8 mouse cellular contexts compared by ENCODE assay signal in the genomic region with DNA sequence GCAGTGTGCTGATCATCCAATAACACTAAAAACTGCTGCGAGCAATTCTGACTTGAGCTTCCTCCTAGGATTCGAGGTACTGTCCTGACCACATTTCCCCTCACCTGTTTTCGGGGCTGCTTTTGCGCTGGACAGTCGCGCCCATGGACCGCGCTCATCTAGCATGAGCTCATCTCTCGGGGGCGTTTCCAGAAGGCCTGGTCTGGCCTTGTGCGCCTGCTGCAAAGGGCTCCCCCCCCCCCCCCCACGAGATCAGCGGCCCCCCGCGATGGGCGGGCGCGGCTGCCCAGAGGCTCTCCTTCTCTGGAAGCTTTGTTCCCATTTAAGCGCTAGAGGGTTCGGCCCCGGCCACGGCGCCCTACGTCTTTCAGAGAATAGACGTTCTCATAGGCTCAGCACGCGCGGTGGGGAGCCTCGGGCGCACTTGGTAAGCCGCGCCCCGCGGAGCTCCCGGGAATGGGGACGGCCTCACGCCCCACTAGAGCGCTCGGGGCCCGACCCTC. TPM values are rescaled to one million over a fixed set of nuclear protein-coding genes. Genes with fewer than 3 reads are reported as not detected.
A peak's percentile ranks its signal among the peaks of the same experiment; 100 is the strongest.
DNase-seq lines count a peak whose midpoint lies in the region; ATAC-seq lines count a peak whose summit lies in the region.

No protein-coding gene starts in this region.

- no peak for DNase-seq in cerebellum, postnatal 4 days (ENCODE audit: low spot score in 2 of 2)
- DNase-seq in lung, postnatal 25 days (ENCODE audit: low spot score) = no peak
- no peak for DNase-seq in adrenal gland, postnatal 4 days (ENCODE audit: low spot score in 2 of 2)
- DNase-seq in gastrocnemius, postnatal 25 days = no peak

- WGBS in lung, embryonic 16.5 days = 0% methylated on average over 36 of the region's 40 CpGs
- WGBS in forebrain, embryonic 15.5 days = 2% methylated on average over 40 of the region's 40 CpGs

- peak overlapping the region; percentile 96 for H3K4me3 ChIP-seq in lung, embryonic 16.5 days (ENCODE audit: low read length)
- peak overlapping the region; percentile 72 for H3K4me3 ChIP-seq in forebrain, embryonic 15.5 days

- peaks cover 12% of the 10 kb centered on the region for H3K4me1 ChIP-seq in lung, embryonic 16.5 days (replicated peaks; ENCODE audit: control insufficient read depth, insufficient read depth, low read length)
- H3K4me1 ChIP-seq in forebrain, embryonic 15.5 days = peaks cover 17% of the 10 kb centered on the region

- ATAC-seq in cerebellum, adult (ENCODE audit: insufficient number of reproducible peaks, low FRiP score, low TSS enrichment) = peak; percentile 31
- ATAC-seq in lung, embryonic 16.5 days (ENCODE audit: low read depth) = peak; percentile 32
- ATAC-seq in forebrain, embryonic 15.5 days (replicated peaks) = no peak
- ATAC-seq in megakaryocyte progenitor cell, adult 5-6 weeks (replicated peaks; ENCODE audit: poor library complexity) = peak; percentile 4

- H3K27ac ChIP-seq in lung, embryonic 16.5 days (ENCODE audit: low read length) = peak overlapping the region; percentile 100
- H3K27ac ChIP-seq in forebrain, embryonic 15.5 days (replicated peaks) = peak overlapping the region; percentile 99

- peak overlapping the region; percentile 88 for H3K4me2 ChIP-seq in lung, embryonic 16.5 days (ENCODE audit: low read depth, low read length)
- peak overlapping the region; percentile 68 for H3K4me2 ChIP-seq in forebrain, embryonic 15.5 days (replicated peaks)

- no peaks in the 10 kb centered on the region for H3K36me3 ChIP-seq in lung, embryonic 16.5 days (ENCODE audit: control insufficient read depth, insufficient read depth, low read length)
- H3K36me3 ChIP-seq in forebrain, embryonic 15.5 days = no peaks in the 10 kb centered on the region

- no peaks in the 10 kb centered on the region for H3K9me3 ChIP-seq in lung, embryonic 16.5 days (ENCODE audit: control insufficient read depth, low read length)
- H3K9me3 ChIP-seq in forebrain, embryonic 15.5 days = no peaks in the 10 kb centered on the region

- peak overlapping the region; percentile 96 for H3K9ac ChIP-seq in lung, embryonic 16.5 days (ENCODE audit: low read length)
- peak overlapping the region; percentile 78 for H3K9ac ChIP-seq in forebrain, embryonic 15.5 days (replicated peaks)

- no peaks in the 10 kb centered on the region for H3K27me3 ChIP-seq in lung, embryonic 16.5 days (ENCODE audit: control insufficient read depth, insufficient read depth, low read depth, low read length)
- H3K27me3 ChIP-seq in forebrain, embryonic 15.5 days = no peaks in the 10 kb centered on the region

RNA-seq across cellular contexts. Expression of gene Gsk3b, which starts 0.6 kb away (rescaled TPM):
- 44.5 and 47.3 TPM in 2 replicates for polyA plus RNA-seq in lung, embryonic 16.5 days (2015; fragmentation: Nextera tagmentation; extraction: Ambion mirVana)
- polyA plus RNA-seq in forebrain, embryonic 15.5 days (2015; fragmentation: Nextera tagmentation; extraction: Ambion mirVana) = 163 TPM in 2 replicates
- 43.8 and 49.7 TPM in 2 replicates for total RNA-seq in megakaryocyte progenitor cell, adult 5-6 weeks (2015)
- 20.1 and 23.5 TPM in 2 replicates for total RNA-seq in megakaryocyte progenitor cell, adult 5-6 weeks (2017)
- total RNA-seq in adrenal gland, postnatal 4 days (2021) = 10 to 100 TPM; 77.3 to 86.8 TPM
- total RNA-seq in gastrocnemius, postnatal 25 days (2021) = 10 to 100 TPM; 49.5 to 51.7 TPM
